ENCODE assay signal across 20 mouse cellular contexts in genomic region chr2:53051502-53051901, GRCm38 (mm10).
DNase-seq lines count a peak whose midpoint lies in the region; ATAC-seq and TF ChIP-seq lines count a peak whose summit lies in the region.
"Had no signal": no experiment of that assay in that cellular context is flagged by ENCODE, and none has a peak within 500 bp of the region (broad histone marks: within the 10 kb centered on the region; RNA-seq: fewer than 3 reads in every experiment).

No protein-coding gene starts in this region.

- TF ChIP-seq CTCF in cerebellum, adult 2 months (IDR thresholded peaks at IDR 0.05; ENCODE audit: borderline replicate concordance, insufficient read depth, low read depth, low read length) = no peak

- peak; percentile 94 for ATAC-seq in megakaryocyte, adult 5-6 weeks (ENCODE audit: poor library complexity, severe bottlenecking)
- ATAC-seq: forebrain, embryonic 16.5 days had no signal

- 92% methylated on average over 8 of the region's 8 CpGs for WGBS in cerebellum, adult 2 months

- peaks cover 3% of the 10 kb centered on the region for H3K4me1 ChIP-seq in cerebellum, adult 2 months (ENCODE audit: control insufficient read depth, insufficient read depth, low read length)
- H3K4me1 ChIP-seq: liver, embryonic 15.5 days; midbrain, embryonic 12.5 days; neural tube, embryonic 12.5 days had no signal

- no peak overlapping the region for H3K27ac ChIP-seq in cerebellum, adult 2 months (ENCODE audit: insufficient read depth, low read length)
- H3K27ac ChIP-seq: layer of hippocampus, adult 2 months; limb, embryonic 13.5 days; liver, embryonic 15.5 days; midbrain, embryonic 12.5 days; neural tube, embryonic 12.5 days had no signal

- TF ChIP-seq POLR2A in cerebellum, adult 2 months (IDR thresholded peaks at IDR 0.05; ENCODE audit: borderline replicate concordance, insufficient read depth, low read length) = no peak

- H3K27me3 ChIP-seq in cerebellum, adult 2 months (ENCODE audit: control insufficient read depth, insufficient read depth, low read length) = no peaks in the 10 kb centered on the region
- H3K27me3 ChIP-seq: limb, embryonic 13.5 days; liver, embryonic 15.5 days; midbrain, embryonic 12.5 days; neural tube, embryonic 12.5 days had no signal

- H3K4me3 ChIP-seq in cerebellum, adult 2 months (replicated peaks; ENCODE audit: insufficient read depth, low read depth, low read length) = no peak overlapping the region
- H3K4me3 ChIP-seq: erythroblast, embryonic 14.5 days; layer of hippocampus, adult 2 months; limb, embryonic 13.5 days; liver, embryonic 15.5 days; midbrain, embryonic 12.5 days; neural tube, embryonic 12.5 days had no signal

- DNase-seq in CD4-positive, CD25-positive, alpha-beta regulatory T cell, adult 2 months (ENCODE audit: low read depth, low spot score) = peak; percentile 41
- peak; percentile 57 for DNase-seq in MEL-GATA-1-ER (ENCODE audit: extremely low read depth, low read depth)
- DNase-seq in thymus, postnatal 14 days = peak; percentile 53
- no peak for DNase-seq in neural tube, embryonic 10.5 days (ENCODE audit: extremely low spot score, low spot score)
- DNase-seq in heart, adult 11 months = no peak
- DNase-seq in cerebellum, adult 2 months = no peak
- DNase-seq: adrenal gland, adult 2 months; cerebellum, adult 11-12 months; gastrocnemius, postnatal 10 days; kidney, adult 9 months; lung, postnatal 14 days; right cerebral cortex, postnatal 25 days had no signal

Comparison
In these comparisons a context has a peak if more than half of its experiments do, and no peak if none do; other contexts are left out.
1. DNase-seq: peak in CD4-positive, CD25-positive, alpha-beta regulatory T cell, adult 2 months (single experiment), MEL-GATA-1-ER (single experiment) and thymus, postnatal 14 days (single experiment); none in neural tube, embryonic 10.5 days (single experiment), heart, adult 11 months (single experiment) and cerebellum, adult 2 months (0 of 2).